Comparison of ENCODE assay signal across 27 mouse cellular contexts in genomic region chr5:79826531-79826930, GRCm38 (mm10).
"Had no signal": no experiment of that assay in that cellular context is flagged by ENCODE, and none has a peak within 500 bp of the region (broad histone marks: within the 10 kb centered on the region; RNA-seq: fewer than 3 reads in every experiment).

No protein-coding gene starts in this region.

- H3K36me3 ChIP-seq: limb, embryonic 10.5 days; limb, embryonic 12.5 days; limb, embryonic 13.5 days; limb, embryonic 15.5 days; liver, embryonic 12.5 days; liver, embryonic 13.5 days; liver, embryonic 15.5 days; lung, embryonic 15.5 days; midbrain, embryonic 10.5 days; midbrain, embryonic 12.5 days; midbrain, embryonic 13.5 days; midbrain, embryonic 15.5 days had no signal

- H3K27ac ChIP-seq: limb, embryonic 10.5 days; limb, embryonic 12.5 days; limb, embryonic 13.5 days; limb, embryonic 15.5 days; liver, embryonic 12.5 days; liver, embryonic 13.5 days; liver, embryonic 14.5 days; liver, embryonic 15.5 days; lung, embryonic 15.5 days; macrophage; midbrain, embryonic 10.5 days; midbrain, embryonic 12.5 days; midbrain, embryonic 13.5 days; midbrain, embryonic 15.5 days had no signal

- H3K4me3 ChIP-seq: limb, embryonic 10.5 days; limb, embryonic 12.5 days; limb, embryonic 13.5 days; limb, embryonic 15.5 days; liver, embryonic 12.5 days; liver, embryonic 13.5 days; liver, embryonic 15.5 days; lung, embryonic 15.5 days; megakaryocyte, embryonic 14.5 days; midbrain, embryonic 10.5 days; midbrain, embryonic 12.5 days; midbrain, embryonic 13.5 days; midbrain, embryonic 15.5 days; myocyte had no signal

- DNase-seq: left cerebral cortex, postnatal 4 days; liver; liver, embryonic 13.5 days; liver, postnatal 0 days; lung, adult 18-20 months; lung, adult 2 months; lung, embryonic 14.5 days; lung, postnatal 10 days; lung, postnatal 14 days; lung, postnatal 36 days; lung, postnatal 4 days; midbrain, embryonic 14.5 days had no signal

- H3K4me1 ChIP-seq: limb, embryonic 10.5 days; limb, embryonic 12.5 days; limb, embryonic 13.5 days; limb, embryonic 15.5 days; liver, embryonic 12.5 days; liver, embryonic 13.5 days; liver, embryonic 15.5 days; lung, embryonic 15.5 days; megakaryocyte, embryonic 14.5 days; midbrain, embryonic 10.5 days; midbrain, embryonic 12.5 days; midbrain, embryonic 13.5 days; midbrain, embryonic 15.5 days had no signal

- H3K9ac ChIP-seq: limb, embryonic 12.5 days; limb, embryonic 13.5 days; limb, embryonic 15.5 days; liver, embryonic 12.5 days; liver, embryonic 13.5 days; liver, embryonic 14.5 days; liver, embryonic 15.5 days; liver, postnatal 0 days; lung, embryonic 14.5 days; lung, embryonic 15.5 days; midbrain, embryonic 12.5 days; midbrain, embryonic 13.5 days; midbrain, embryonic 15.5 days had no signal
